Mouse (Mus musculus): ENCODE data around the gene Nudcd3. TPM values are rescaled to one million over a fixed set of nuclear protein-coding genes. Genes with fewer than 3 reads are reported as not detected.

Gene Nudcd3
- total RNA-seq, 2 experiments from 2014 or later = 59.3 to 59.6 TPM

DNA sequence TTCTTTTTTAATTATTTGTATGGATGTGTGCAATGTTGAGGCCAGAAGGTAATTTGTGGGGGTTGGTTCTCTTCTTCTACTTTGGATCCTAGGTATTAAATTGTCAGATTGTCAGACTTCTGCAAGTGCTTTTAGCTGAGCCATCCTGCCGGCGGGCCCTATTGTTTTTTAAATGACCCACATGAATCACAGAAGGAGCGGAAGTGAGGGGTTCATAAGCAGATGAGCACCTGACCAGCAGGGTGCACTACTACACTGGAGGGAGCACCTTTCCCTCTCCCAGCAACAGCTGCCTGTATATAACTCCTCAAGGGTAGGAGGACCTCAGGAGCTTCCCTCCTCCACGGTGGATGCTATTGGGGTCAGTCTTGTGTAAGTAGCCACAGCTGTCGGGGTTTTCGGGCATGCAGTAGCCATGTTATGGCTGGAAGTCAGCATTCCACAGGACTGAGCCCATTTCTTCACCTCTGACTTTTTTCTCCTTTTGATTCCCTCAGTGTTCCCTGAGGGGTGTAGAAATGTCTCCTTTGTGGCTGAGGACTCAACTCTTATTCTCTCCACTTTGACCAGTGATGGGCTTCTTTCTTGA is 19.3 kb downstream of the Nudcd3 start:
- DNase-seq (ENCODE audit: low spot score) = no peak
- intact Hi-C loops (cut with DNase I) = no loop called here

DNA sequence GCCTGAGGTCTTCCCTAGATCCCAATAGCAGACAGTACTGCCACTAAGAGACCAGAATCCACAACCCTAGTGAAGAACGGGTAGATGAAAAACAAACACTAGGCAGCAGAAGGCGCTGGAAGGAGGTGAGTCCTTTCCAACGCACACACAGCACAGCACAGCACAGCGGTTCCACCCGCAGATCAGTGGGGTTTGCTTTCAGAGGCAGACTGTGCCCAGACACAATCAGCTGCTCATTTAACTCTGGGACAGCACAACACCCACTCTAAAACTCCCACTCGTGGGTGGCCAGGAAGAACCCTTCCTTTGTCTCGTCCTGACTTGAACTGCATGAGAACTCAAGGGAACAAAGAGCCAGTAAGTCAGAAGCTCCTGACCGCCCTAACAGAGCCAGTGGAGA is 21.0 kb downstream of the Nudcd3 start:
- no peak for DNase-seq (ENCODE audit: low spot score)
- intact Hi-C loops (cut with DNase I) = no loop called here

DNA sequence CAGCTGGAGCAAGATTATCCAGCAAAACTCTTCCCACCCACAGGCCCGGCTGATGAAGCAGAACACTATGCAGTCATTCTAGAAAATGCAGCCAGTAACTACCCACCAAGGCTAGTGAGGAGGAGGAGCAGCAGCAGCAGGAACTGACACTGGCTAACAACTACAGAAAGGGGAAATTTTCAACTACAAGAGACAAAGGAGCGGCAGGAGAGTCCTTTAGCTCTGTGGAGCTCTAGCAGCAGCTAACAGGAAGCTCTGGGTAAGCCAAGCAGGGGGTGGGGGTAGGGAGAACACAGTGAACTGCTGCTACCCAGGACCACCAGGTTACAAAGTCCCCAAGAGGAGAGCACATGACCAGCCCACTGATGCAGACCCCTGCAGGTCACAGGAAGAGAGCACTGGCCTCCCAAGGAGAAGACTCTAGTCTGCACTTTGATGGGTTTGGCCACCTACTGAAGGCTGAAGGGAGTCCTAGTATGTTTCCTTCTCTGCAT is 21.5 kb downstream of the Nudcd3 start:
- no peak for DNase-seq (ENCODE audit: low spot score)
- intact Hi-C loops (cut with DNase I) = no loop called here

GRCm38 (mm10) chr11:6177781-6178420 is 22.3 kb downstream of the Nudcd3 start:
- intact Hi-C loops (cut with DNase I) = no loop called here
- no peak for DNase-seq (ENCODE audit: low spot score)

- DNase-seq (ENCODE audit: low spot score) = no peak
- intact Hi-C loops (cut with DNase I) = no loop called here
Measured at GRCm38 (mm10) chr11:6175506-6175905, 24.7 kb downstream of the Nudcd3 start.

GRCm38 (mm10) chr11:6174719-6175118 is 25.5 kb downstream of the Nudcd3 start:
- intact Hi-C loops (cut with DNase I) = no loop called here
- DNase-seq (ENCODE audit: low spot score) = peak; percentile 24

- DNase-seq (ENCODE audit: low spot score) = no peak
- intact Hi-C loops (cut with DNase I) = no loop called here
Measured at GRCm38 (mm10) chr11:6169041-6169663, 31.1 kb downstream of the Nudcd3 start.

DNA sequence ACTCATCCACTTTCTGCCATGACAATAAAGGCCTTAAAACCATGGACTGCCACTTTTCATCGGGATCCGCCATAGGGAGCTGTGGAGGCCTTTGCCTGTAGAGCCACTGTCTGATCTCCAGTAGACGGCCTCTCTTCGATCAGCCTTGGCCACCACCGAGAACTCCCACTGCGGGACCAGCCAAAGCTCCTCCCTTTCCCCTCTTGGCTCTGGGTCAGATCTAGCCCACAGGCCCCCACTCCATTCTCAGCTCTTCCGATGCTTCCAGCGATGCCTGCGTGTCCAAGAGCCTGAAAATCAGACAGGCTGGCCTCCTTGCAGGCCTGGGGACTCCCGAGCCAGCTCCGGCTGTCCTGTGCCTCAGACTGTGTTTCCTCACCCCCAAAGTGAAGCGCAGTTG is 33.9 kb downstream of the Nudcd3 start:
- no peak for DNase-seq (ENCODE audit: low spot score)
- intact Hi-C loops (cut with DNase I) = no loop called here

- no peak for DNase-seq (ENCODE audit: low spot score)
- intact Hi-C loops (cut with DNase I) = no loop called here
Measured at GRCm38 (mm10) chr11:6165391-6166081, 34.7 kb downstream of the Nudcd3 start.

DNA sequence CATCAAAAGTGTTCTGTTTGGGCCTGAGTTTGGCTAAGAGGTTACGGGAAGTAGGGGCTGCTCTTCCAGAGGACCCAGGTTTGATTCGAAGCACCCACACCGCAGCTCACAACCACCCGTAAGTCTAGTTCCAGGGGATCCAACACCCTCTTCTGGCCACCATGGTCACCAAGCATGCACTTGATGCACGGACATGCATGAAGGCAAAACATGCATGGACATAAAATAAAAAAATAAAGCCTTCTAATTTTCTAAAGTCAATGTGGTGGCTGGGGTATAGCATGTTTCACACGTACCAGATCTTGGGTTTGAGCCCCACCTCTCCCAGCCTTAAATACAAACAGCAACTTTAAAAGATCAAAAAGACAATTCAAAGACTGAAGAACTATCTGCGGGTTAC is 35.4 kb downstream of the Nudcd3 start:
- intact Hi-C loops (cut with DNase I) = no loop called here
- DNase-seq (ENCODE audit: low spot score) = no peak

- intact Hi-C loops (cut with DNase I) = no loop called here
- DNase-seq (ENCODE audit: low spot score) = no peak
Measured at GRCm38 (mm10) chr11:6163706-6164105, 36.5 kb downstream of the Nudcd3 start.

DNA sequence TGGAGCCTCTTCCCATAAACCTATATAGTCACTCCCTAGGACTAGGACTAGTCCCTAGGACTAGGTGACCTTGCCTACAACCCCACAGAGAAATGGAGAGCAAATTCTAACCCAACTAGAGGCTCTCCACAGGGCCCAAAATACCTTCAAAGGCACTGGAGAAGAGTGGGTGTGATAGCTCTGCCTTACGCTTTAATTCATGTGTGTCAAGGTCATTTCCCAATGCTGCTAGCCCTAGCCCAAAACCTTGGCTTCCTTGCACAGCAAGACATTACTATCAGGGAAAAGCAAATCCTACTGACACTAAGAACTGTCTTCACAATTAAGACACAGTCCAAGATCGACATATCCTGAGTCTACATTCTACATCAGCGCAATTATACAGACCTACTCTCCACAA is 37.2 kb downstream of the Nudcd3 start:
- intact Hi-C loops (cut with DNase I) = no loop called here
- no peak for DNase-seq (ENCODE audit: low spot score)

DNA sequence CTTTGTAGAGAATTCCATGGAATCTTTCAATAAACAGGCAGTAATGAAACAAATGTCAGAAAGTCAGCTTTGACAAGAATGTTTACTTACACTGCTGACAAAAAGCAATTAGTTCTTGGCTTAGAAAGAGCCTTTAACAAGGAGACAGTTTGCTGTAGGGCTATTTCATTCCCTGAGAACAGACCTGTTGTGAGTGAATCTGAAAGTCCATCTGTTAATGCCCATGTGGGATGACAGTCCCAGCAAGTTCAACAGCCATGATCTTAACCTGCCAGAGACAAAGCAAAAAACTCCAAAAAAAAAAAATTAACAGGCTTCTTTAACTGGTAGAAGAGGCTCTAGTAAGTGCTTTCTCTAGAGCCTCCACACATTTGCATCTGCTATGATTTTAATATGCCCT is 38.7 kb downstream of the Nudcd3 start:
- DNase-seq (ENCODE audit: low spot score) = no peak

GRCm38 (mm10) chr11:6160663-6161271 is 39.4 kb downstream of the Nudcd3 start:
- intact Hi-C loops (cut with DNase I) = no loop called here
- DNase-seq (ENCODE audit: low spot score) = no peak

More for the DNA sequence above, 38.7 kb downstream of the Nudcd3 start:
- intact Hi-C loops (cut with DNase I) = no loop called here

DNA sequence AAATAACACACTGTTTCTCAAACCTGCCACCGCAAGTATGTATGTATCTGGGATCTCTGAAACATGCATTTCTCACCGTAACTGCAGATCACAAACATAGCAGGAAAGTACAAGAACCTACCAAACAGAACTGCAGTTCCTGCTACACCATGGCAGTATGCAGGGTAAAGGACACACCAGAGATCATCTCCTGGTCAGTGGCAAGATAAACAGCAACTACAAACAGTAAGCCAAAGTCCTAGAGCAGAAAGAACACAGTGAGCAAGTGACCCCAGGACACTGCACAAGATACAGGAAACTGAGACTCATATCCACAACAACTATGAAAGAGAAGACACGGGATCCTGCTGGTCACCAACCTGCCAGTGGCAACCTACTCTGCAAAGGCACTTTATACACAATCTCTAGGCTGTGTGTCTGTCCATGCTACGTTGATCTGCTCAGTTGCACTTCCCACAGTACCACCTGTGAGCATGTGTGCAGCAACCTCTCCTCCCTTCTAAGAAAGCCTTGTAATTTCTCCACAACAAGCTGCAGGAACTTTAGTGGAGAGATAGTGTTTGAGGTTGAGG is 40.4 kb downstream of the Nudcd3 start:
- intact Hi-C loops (cut with DNase I) = no loop called here
- DNase-seq (ENCODE audit: low spot score) = no peak

GRCm38 (mm10) chr11:6158515-6158914 is 41.7 kb downstream of the Nudcd3 start:
- intact Hi-C loops (cut with DNase I) = no loop called here
- no peak for DNase-seq (ENCODE audit: low spot score)

DNA sequence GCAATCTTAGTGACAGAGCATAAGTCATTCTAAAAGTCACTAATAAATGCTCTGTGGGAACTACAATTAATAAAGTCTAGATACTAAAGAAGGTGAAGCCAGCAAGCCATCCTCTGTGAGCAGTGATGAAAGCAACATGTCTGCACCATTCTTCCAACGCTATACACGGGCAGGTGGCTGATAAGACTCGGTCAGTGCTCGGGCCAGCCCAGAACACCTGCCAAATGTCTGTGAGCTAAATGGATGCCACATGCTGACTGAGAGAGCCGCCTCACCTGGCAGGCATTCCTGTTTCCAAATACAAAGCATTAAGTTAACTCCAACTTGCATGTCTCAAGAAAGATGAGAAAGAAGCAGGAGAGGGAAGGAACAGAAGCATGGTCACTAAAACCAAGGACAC is 43.1 kb downstream of the Nudcd3 start:
- no peak for DNase-seq (ENCODE audit: low spot score)
- intact Hi-C loops (cut with DNase I) = no loop called here

DNA sequence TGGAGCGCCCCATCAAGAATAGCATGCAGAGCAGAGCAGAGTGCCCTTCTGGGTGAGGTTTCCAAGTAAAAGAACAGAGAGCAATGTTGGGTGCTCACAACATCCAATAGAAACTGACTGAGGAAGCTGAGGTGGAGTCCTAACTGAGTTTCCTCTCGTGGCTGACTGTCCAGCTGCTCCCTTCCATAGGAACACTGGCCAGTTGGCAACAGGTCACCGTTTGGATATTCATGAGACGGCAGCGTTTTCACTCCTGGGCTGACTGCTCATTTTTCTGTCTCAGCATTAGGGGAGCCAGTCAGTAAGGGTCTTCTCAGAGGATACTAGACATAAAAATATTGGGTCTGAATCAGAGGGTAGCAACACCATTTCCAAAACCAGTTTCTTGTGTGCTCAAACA is 43.6 kb downstream of the Nudcd3 start:
- DNase-seq (ENCODE audit: low spot score) = no peak
- intact Hi-C loops (cut with DNase I) = no loop called here

DNA sequence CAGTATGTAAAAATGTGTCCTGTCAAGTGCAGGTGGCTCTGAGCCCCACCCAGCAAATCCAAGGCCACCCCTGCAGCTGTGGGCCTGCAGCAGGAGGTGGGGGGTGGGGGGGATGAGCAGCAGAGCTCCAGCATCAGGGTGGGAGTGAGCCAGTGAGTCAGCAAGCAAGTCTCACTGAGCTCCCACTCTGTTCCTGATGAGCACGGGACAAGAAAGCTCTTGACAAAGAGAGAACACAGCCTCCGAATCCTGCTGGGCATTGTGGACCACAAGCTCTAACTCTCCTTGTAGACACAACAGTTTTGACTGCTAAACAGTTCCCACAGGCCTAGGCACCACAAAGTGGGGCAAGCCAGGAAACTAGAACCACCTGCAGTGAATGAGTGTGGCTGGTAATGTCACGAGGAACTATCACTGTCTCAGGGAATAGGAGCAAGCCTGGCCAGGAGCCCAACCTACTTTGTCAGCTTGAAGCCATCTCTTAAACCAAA is 46.0 kb downstream of the Nudcd3 start:
- DNase-seq (ENCODE audit: low spot score) = no peak
- intact Hi-C loops (cut with DNase I) = no loop called here

GRCm38 (mm10) chr11:6152864-6153263 is 47.4 kb downstream of the Nudcd3 start:
- intact Hi-C loops (cut with DNase I) = no loop called here
- no peak for DNase-seq (ENCODE audit: low spot score)
